Mouse (Mus musculus) frontal cortex, postnatal 36 days (tissue): ENCODE results near the gene Pmf1.
"Not testable (repeated sequence)": the region's sequence is repeated elsewhere in the genome, so short reads cannot be mapped to it uniquely, and the experiment has no call there.

Source experiments
- DNase-seq, 2 experiments: peaks; one replicate each; pipeline ENCODE4 v3.0.0; 2022; ENCODE audit warnings: low spot score in 2 of 2

The Pmf1 gene

DNA sequence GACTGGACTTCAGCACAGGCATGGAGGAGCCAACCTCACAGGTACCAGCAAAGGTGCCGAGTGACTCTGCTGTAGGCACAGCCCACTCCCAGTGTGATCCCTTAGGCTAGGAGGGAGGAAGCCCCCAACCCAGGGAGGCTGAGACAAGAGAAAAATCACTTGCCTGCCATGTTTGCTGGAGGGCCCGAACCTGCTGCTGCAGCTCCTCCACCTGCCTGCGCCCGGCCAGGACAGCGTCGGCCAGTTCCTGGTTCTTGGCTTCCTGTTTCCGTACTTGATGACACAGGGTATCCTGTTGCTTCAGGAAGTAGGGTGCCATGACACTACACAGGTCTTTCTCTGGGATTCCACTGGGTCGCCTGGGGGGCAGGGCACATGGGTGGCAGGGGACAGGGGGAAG is 14.4 kb downstream of the Pmf1 start:
- no peak for DNase-seq

DNA sequence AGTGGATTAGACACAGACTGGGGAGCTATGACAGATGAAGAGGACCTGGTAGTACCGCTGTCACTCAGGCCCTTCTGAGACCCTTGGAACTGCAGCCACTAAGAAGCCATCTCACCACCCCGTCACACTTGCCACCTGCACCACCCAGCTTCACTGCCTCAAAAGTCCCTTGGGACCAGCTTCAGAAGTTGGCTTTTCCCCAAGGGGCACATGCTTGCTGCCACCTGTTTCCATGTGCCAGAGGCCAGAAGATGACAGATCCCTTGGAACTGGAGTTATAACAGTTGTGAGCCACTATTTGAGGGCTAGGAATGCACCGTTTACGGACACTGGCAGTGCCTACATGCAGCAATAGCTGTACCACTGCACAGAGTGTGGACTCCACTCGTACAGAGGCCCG is 14.8 kb downstream of the Pmf1 start:
- no peak for DNase-seq

DNA sequence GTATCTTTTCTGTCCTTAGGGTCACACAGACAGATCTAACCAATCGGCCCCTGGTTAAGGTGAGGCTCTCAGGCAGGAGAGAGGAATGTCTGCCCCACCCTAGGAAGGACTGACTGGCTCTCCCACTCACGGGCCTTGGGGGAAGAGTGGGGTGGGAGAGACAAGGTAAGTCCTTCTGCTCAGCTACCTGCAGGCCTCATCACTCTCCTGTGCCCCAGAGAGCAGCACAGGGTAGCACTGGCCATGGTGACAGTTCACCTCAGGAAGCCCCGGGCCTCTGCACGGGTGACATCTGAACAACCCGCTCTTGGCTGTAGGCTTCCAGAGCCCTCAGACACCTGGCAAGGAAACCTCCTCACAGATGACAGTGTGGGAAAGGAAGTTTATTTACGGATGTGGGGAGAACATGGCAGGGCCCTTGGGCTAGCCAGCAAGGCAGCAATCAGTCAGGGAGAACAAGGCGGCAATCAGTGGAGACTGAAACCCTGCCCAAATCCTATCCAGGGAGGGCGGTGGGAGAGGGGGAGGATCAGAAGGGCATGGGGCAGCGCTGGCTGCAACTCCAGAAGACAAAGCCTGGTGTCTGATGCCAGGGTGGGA is 16.3 kb downstream of the Pmf1 start:
- no peak for DNase-seq

DNA sequence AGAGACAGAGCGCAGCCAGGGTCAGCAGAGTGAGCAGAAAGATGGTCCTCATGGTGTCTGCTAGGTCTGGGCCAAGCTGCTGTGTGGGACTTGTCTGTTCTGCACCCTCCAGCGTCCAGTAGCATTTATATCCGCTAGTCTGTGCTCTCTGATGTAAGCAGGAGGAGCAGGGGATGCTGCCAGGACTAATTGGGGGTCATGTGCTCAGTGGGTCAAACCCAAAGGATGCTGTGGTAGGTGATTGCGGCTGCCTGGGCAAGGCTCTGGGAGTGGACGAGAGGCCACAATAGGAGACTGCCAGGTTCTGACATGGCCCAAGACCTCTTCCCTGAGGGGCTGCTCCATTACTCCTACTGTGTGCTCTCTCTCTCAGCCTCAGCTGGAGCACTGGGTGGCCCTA is 25.8 kb downstream of the Pmf1 start, which contains the start of gene Bglap:
Bglap (minus strand) TSS at position 101 of the 400 bp plus-strand sequence.
- no peak for DNase-seq

DNA sequence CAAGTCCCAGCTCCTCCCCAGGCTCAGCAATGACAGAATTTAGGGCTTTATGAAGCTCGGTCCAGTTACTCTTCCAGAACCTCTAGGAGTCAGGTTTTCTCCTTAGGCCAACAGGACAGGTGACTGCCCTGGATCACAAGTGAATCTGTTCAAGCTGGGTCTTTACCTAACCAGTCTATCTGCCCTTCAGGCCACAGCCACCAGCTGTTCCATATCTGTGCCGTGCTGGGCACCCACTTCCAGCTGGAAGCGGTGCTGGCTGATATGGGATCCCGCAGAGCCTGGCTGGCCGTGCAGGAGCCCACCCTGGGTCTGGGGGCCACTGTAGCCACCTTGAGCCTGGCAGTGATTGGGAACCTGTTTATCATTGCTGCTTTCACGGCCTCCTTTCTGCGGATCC is 27.7 kb downstream of the Pmf1 start:
- DNase-seq = not testable (repeated sequence)

DNA sequence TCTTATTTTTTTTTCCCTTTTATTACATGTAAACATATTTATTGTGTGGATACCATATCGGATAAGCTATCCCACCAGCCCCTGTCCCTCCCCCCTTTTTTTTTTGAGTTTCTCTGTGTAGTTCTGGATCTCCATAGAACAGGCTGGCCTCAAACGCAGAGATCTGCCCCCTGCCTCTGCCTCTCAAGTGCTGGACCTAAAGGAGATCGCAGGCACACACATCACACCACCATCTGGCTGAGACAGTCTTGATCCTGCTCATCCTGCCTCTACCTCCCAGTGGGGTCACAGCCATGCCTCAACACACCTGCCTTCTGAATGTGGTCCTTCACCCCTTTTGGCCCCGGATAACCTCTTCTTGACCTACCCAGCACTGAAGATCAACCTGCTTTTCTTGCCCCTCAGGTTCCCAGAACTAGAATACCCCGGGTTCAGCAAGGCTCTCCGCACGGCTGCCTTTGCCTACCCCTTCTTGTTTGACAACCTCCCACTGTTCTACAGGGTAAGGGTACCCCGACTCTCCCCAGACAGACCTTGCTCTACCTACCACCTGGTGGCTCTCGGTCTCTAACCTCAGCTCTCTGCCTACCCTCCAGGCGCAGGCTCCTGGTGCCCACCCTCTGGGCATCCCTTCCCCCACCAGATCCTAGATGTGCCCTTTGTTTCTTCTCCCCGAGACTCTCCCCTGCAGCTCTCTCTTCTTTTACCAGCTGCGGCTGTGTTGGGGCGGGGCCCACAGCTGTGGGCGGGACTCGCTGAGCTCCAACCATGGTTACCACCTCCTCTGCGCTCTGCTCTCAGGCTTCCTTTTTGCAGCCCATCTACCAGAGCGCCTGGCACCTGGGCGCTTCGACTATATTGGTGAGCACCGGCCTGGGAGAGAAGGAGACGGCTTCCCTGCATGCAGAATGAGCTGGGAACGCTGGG is 28.5 kb downstream of the Pmf1 start:
- peak in 1 of 2 experiments; percentile 37 for DNase-seq

DNA sequence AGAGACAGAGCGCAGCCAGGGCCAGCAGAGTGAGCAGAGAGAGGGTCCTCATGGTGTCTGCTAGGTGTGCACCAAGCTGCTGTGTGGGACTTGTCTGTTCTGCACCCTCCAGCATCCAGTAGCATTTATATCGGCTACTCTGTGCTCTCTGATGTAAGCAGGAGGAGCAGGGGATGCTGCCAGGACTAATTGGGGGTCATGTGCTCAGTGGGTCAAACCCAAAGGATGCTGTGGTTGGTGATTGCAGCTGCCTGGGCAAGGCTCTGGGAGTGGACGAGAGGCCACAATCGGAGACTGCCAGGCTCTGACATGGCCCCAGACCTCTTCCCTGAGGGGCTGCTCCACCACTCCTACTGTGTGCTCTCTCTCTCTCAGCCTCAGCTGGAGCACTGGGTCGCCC is 31.5 kb downstream of the Pmf1 start, which contains the start of gene Bglap2:
Bglap2 (minus strand) TSS at position 101 of the 400 bp plus-strand sequence.
- DNase-seq = not testable (repeated sequence)

DNA sequence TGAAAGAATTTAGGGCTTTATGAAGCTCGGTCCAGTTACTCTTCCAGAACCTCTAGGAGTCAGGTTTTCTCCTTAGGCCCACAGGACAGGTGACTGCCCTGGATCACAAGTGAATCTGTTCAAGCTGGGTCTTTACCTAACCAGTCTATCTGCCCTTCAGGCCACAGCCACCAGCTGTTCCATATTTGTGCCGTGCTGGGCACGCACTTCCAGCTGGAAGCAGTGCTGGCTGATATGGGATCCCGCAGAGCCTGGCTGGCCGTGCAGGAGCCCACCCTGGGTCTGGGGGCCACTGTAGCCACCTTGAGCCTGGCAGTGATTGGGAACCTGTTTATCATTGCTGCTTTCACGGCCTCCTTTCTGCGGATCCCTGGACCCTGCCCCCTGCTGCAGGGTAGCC is 33.5 kb downstream of the Pmf1 start:
- not testable (repeated sequence) for DNase-seq

DNA sequence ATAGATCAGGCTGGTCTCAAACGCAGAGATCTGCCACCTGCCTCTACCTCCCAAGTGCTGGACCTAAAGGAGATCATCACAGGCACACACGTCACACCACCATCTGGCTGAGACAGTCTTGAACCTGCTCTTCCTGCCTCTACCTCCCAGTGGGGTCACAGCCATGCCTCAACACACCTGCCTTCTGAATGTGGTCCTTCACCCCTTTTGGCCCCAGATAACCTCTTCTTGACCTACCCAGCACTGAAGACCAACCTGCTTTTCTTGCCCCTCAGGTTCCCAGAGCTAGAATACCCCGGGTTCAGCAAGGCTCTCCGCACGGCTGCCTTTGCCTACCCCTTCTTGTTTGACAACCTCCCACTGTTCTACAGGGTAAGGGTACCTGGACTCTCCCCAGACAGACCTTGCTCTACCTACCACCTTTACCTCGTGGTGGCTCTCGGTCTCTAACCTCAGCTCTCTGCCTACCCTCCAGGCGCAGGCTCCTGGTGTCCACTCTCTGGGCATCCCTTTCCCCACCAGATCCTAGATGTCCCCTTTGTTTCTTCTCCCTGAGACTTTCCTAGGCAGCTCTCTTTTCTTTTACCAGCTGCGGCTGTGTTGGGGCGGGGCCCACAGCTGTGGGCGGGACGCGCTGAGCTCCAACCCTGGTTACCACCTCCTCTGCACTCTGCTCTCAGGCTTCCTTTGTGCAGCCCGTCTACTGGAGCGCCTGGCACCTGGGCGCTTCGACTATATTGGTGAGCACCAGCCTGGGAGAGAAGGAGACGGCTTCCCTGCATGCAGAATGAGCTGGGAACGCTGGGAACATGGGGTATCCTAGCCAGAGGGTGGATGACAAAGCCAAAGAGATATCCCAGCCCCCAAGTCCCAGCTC is 34.1 kb downstream of the Pmf1 start:
- DNase-seq = not testable (repeated sequence)

DNA sequence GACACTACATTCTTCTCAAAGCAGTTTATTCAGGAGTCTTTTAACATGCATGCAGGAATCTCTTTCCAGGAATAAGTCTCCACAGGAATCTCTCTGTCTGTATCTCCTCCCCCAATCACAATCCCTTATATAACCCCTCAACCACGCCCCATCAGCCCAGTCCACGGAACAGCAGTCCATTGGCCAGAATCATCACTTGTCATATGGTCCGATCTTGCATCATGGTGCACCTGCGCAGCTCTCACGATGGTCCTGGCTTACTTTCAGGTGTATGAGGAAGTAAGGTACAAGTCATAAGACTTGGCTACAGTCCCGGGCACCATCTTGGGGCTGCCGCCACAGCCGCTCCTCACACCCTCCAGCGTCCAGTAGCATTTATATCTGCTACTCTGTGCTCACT is 37.5 kb downstream of the Pmf1 start, which contains the start of gene Bglap3:
Bglap3 (minus strand) TSS at position 101 of the 400 bp plus-strand sequence.
- DNase-seq = not testable (repeated sequence)

DNA sequence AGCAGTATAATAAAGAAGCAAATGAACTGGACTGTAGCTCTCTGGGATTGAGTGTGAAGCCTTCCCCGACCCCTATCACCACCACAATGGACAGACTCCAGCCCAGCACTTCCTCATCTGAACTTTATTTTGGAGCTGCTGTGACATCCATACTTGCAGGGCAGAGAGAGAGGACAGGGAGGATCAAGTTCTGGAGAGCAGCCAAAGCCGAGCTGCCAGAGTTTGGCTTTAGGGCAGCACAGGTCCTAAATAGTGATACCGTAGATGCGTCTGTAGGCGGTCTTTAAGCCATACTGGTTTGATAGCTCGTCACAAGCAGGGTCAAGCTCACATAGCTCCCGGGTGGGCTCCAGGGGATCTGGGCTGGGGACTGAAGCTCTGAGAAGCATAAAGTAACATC is 41.6 kb downstream of the Pmf1 start:
- DNase-seq = not testable (repeated sequence)

DNA sequence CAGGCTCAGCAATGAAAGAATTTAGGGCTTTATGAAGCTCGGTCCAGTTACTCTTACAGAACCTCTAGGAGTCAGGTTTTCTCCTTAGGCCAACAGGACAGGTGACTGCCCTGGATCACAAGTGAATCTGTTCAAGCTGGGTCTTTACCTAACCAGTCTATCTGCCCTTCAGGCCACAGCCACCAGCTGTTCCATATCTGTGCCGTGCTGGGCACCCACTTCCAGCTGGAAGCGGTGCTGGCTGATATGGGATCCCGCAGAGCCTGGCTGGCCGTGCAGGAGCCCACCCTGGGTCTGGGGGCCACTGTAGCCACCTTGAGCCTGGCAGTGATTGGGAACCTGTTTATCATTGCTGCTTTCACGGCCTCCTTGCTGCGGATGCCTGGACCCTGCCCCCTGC is 42.6 kb downstream of the Pmf1 start:
- DNase-seq = not testable (repeated sequence)

DNA sequence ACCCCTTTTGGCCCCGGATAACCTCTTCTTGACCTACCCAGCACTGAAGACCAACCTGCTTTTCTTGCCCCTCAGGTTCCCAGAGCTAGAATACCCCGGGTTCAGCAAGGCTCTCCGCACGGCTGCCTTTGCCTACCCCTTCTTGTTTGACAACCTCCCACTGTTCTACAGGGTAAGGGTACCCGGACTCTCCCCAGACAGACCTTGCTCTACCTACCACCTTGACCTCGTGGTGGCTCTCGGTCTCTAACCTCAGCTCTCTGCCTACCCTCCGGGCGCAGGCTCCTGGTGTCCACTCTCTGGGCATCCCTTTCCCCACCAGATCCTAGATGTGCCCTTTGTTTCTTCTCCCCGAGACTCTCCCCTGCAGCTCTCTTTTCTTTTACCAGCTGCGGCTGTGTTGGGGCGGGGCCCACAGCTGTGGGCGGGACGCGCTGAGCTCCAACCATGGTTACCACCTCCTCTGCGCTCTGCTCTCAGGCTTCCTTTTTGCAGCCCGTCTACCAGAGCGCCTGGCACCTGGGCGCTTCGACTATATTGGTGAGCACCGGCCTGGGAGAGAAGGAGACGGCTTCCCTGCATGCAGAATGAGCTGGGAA is 43.2 kb downstream of the Pmf1 start:
- DNase-seq = peak; percentile 65 to 74

DNA sequence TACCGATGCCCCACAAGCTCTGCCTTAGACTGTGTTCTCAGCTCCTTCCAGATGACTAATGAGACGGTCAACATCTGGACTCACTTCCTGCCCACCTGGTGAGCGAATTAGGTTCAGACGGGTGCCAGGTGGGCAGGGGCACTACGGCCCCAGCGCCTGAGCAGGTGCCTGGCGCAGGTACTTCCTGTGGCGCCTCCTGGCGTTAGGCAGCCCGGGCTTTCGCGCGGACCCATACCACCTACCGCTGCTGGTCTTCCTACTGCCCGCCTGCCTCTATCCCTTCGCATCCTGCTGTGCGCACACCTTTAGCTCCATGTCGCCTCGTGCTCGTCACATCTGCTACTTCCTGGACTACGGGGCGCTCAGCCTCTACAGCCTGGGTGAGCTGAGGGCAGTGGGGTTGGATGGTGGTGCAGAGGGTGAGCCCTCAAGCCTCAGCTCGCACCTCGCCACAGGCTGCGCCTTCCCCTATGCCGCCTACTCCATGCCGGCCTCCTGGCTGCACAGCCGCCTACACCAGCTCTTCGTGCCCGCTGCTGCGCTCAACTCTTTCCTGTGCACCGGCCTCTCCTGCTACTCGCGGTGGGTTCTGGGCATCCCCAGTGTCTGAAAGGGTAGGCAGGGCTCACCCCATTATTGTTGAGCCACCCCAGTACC is 44.3 kb downstream of the Pmf1 start:
- DNase-seq = peak in 1 of 2 experiments; percentile 45

DNA sequence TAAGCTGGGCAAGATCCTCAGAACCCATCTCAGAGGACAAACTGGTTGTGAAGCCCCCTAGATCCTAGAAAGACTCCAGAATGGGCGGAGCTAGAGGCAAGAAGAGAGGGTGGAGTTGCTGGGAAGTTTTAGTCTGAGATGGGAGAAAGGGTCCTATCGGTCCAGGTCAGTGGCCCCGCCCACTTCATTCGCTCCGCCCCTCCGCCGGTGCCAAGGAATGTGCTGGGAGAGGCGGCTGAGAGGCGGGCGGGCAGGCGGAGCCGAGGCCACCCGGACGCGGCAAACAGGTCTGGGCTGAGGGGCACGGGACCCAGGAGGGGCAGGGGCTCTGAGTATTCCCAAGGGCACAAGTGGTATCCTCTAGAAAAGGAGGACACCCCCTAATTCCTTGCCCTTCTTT is 45.8 kb downstream of the Pmf1 start, which contains the start of gene Paqr6:
Paqr6 (plus strand) TSS at position 248 of the 400 bp plus-strand sequence.
- DNase-seq = no peak

DNA sequence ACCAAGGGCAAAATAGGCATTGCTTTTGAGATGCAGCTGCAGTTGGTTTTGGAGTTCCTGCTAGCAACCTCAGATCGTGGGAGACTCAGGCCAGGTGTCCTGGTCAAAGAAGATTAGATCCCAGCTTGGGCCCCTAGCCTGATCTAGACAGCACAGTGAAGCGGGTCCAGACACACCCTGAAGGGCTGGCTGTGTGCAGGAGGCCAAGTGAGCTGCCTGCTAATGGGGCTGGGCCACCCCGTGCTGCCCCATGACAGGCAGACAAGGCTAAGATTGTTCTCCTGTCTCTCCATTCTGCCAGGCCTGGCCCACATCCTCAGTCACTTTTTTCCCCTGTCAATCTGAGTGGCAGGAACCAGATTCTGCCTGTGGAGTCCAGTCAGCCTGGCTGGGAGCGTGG is 46.4 kb downstream of the Pmf1 start:
- DNase-seq = peak in 1 of 2 experiments; percentile 47

DNA sequence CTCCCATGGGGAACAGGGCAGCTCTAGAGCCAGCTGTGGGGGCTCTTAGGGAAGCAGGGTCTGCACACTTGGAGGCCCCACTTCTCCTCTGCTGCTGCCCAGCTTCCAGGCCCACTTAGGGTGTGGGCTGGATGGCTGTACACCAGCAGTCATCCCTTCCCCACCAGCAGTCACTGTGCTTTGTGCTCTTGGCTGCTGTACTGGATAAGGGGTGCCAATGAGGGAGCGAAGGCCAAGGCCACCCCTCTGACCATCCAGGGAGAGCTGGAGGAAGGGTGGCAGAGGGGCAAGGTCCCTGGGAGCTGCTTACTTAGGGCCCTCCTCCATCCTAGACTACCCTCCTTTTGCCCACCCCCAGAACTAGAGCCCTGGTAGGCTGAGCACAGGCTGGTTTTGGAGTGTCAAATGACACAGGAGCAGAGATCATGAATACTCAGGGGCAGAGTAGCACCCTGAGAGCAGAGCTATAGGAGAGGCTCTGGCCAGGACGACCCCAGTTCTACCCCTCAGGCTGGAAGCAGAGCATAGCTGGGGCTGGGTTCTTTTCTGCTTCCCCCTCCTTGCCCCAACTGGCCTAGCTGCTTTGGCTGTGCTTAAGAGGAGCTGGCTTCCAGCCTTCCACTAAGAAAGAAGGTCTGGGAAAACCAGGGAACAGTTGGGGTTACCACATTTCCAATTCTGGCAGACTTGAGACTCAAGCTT is 48.4 kb downstream of the Pmf1 start:
- DNase-seq = no peak

DNA sequence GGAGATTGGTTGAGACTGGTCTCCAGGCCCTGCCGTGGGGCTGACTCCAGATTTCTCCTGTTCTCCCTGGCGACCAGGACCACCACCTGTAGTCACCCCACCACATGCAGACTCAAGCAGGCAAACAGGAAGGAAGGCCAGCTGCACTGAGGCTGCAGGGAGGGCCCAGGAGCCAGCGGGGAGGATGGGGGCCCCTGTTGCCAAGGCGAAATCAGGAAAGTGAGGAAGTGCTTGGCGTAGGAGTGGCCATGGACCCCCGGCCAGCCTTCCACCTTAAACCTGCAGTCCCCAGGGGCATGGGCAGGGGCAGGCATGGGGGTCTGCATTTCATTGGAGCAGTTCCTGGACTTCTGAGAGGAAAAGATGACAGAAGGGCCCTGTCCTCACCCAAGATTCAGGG is 49.0 kb downstream of the Pmf1 start:
- DNase-seq = no peak

DNA sequence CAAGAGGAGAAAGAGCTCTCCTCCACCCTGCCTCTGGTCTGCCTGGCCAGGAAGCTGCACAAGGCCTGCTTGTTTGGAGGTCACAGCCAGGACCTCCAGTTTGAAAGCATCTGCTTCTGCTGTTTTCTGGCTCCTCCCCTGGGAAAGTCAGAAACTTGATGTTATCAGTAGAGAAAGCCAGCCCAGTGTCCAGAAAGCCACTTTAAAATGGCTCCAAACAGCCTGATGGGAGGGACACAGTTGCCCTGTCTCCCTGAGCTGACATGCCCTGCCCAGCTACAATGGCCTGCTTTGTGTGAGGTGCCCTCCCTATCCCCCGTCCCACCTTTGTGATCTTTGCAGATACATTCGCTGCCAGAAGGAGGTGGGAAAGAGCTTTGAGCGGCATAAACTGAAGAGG is 50.1 kb downstream of the Pmf1 start:
- DNase-seq = no peak

DNA sequence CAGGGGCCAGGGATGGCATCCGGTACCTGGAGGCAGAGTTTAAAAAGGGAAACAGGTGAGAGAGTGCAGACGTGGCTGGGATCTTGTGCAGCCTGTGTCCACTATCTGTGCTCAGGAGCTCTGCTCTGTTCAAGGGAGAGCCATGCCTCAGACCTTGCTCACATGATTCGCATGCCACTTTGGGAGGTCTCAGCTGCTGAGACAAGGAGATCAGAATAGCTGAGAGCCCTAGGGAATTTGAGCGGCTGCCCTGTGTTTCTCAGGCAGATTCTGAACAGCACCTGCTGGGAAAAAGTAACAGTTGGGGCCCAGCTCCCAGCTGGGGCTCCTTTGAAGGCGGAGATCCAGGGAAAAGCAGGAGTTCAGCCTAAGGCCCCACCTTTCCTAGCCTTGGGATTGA is 50.5 kb downstream of the Pmf1 start:
- DNase-seq = no peak
